Mouse (Mus musculus): Measurements from ENCODE around the gene Srsf3. TPM values are rescaled to one million over a fixed set of nuclear protein-coding genes. Genes with fewer than 3 reads are reported as not detected.

The Srsf3 gene
- polyA plus RNA-seq, 1 experiment from 2014 or later: 784 TPM

GRCm38 (mm10) chr17:29080758-29081617, 48.6 kb downstream of the Srsf3 start:
- H3K9me3 ChIP-seq (ENCODE audit: control insufficient read depth, low read length): no peaks in the 10 kb centered on the region
- no peak overlapping the region for H3K4me3 ChIP-seq (ENCODE audit: low read depth, low read length)
- peaks cover 8% of the 10 kb centered on the region; the same call in 1 of the 2 replicates for H3K4me1 ChIP-seq (ENCODE audit: control insufficient read depth, insufficient read depth, low read length)
- no peaks in the 10 kb centered on the region for H3K36me3 ChIP-seq (ENCODE audit: control insufficient read depth, insufficient read depth, low read length)
- peaks cover 11% of the 10 kb centered on the region for H3K27me3 ChIP-seq (ENCODE audit: control insufficient read depth, insufficient read depth, low read length)
- no peak overlapping the region for H3K9ac ChIP-seq (ENCODE audit: low read length)
- peak overlapping the region; percentile 9 for H3K4me2 ChIP-seq (ENCODE audit: low read depth)
- 4% methylated on average over 22 of the region's 23 CpGs for WGBS
- H3K27ac ChIP-seq (ENCODE audit: low read depth, low read length): no peak overlapping the region
- DNase-seq (ENCODE audit: low spot score) (no peak), ATAC-seq (ENCODE audit: insufficient read depth, low FRiP score, low TSS enrichment) (no peak)

GRCm38 (mm10) chr17:29081618-29082381, 49.4 kb downstream of the Srsf3 start:
- ATAC-seq (ENCODE audit: insufficient read depth, low FRiP score, low TSS enrichment): no peak
- no peaks in the 10 kb centered on the region for H3K9me3 ChIP-seq (ENCODE audit: control insufficient read depth, low read length)
- no peaks in the 10 kb centered on the region for H3K36me3 ChIP-seq (ENCODE audit: control insufficient read depth, insufficient read depth, low read length)
- no peak for DNase-seq (ENCODE audit: low spot score)
- H3K4me2 ChIP-seq (ENCODE audit: low read depth): peak overlapping the region; percentile 9
- no peak overlapping the region for H3K4me3 ChIP-seq (ENCODE audit: low read depth, low read length)
- 6% methylated on average over 21 of the region's 21 CpGs for WGBS
- no peak overlapping the region for H3K27ac ChIP-seq (ENCODE audit: low read depth, low read length)
- peaks cover 11% of the 10 kb centered on the region for H3K27me3 ChIP-seq (ENCODE audit: control insufficient read depth, insufficient read depth, low read length)
- H3K9ac ChIP-seq (ENCODE audit: low read length): no peak overlapping the region
- peaks cover 8% of the 10 kb centered on the region; the same call in 1 of the 2 replicates for H3K4me1 ChIP-seq (ENCODE audit: control insufficient read depth, insufficient read depth, low read length)

- no peak overlapping the region for H3K4me3 ChIP-seq (ENCODE audit: low read depth, low read length)
- peaks cover 8% of the 10 kb centered on the region; the same call in 1 of the 2 replicates for H3K4me1 ChIP-seq (ENCODE audit: control insufficient read depth, insufficient read depth, low read length)
- DNase-seq (ENCODE audit: low spot score): no peak
- H3K9ac ChIP-seq (ENCODE audit: low read length): no peak overlapping the region
- H3K4me2 ChIP-seq (ENCODE audit: low read depth): no peak overlapping the region
- H3K36me3 ChIP-seq (ENCODE audit: control insufficient read depth, insufficient read depth, low read length): no peaks in the 10 kb centered on the region
- peaks cover 11% of the 10 kb centered on the region for H3K27me3 ChIP-seq (ENCODE audit: control insufficient read depth, insufficient read depth, low read length)
- H3K9me3 ChIP-seq (ENCODE audit: control insufficient read depth, low read length): no peaks in the 10 kb centered on the region
- ATAC-seq (ENCODE audit: insufficient read depth, low FRiP score, low TSS enrichment): no peak
- WGBS: 91% methylated on average over 8 of the region's 8 CpGs
- no peak overlapping the region for H3K27ac ChIP-seq (ENCODE audit: low read depth, low read length)
These were observed 51.2 kb downstream of the Srsf3 start for GRCm38 (mm10) chr17:29083586-29083985.

- H3K4me3 ChIP-seq (ENCODE audit: low read depth, low read length): no peak overlapping the region
- H3K36me3 ChIP-seq (ENCODE audit: control insufficient read depth, insufficient read depth, low read length): no peaks in the 10 kb centered on the region
- DNase-seq (ENCODE audit: low spot score) (no peak), ATAC-seq (ENCODE audit: insufficient read depth, low FRiP score, low TSS enrichment) (no peak)
- H3K4me1 ChIP-seq (ENCODE audit: control insufficient read depth, insufficient read depth, low read length): peaks cover 8% of the 10 kb centered on the region; the same call in 1 of the 2 replicates
- no peak overlapping the region for H3K9ac ChIP-seq (ENCODE audit: low read length)
- no peak overlapping the region for H3K27ac ChIP-seq (ENCODE audit: low read depth, low read length)
- no peak overlapping the region for H3K4me2 ChIP-seq (ENCODE audit: low read depth)
- H3K27me3 ChIP-seq (ENCODE audit: control insufficient read depth, insufficient read depth, low read length): peaks cover 11% of the 10 kb centered on the region
- 94% methylated on average over 7 of the region's 7 CpGs for WGBS
- H3K9me3 ChIP-seq (ENCODE audit: control insufficient read depth, low read length): no peaks in the 10 kb centered on the region
These were observed 52.2 kb downstream of the Srsf3 start for GRCm38 (mm10) chr17:29084656-29085055.

- H3K4me3 ChIP-seq (ENCODE audit: low read depth, low read length): no peak overlapping the region
- ATAC-seq (ENCODE audit: insufficient read depth, low FRiP score, low TSS enrichment): no peak
- H3K27ac ChIP-seq (ENCODE audit: low read depth, low read length): no peak overlapping the region
- DNase-seq (ENCODE audit: low spot score): no peak
- peaks cover 8% of the 10 kb centered on the region; the same call in 1 of the 2 replicates for H3K4me1 ChIP-seq (ENCODE audit: control insufficient read depth, insufficient read depth, low read length)
- no peak overlapping the region for H3K9ac ChIP-seq (ENCODE audit: low read length)
- WGBS: 80% methylated on average over 10 of the region's 10 CpGs
- H3K27me3 ChIP-seq (ENCODE audit: control insufficient read depth, insufficient read depth, low read length): peaks cover 11% of the 10 kb centered on the region
- no peak overlapping the region for H3K4me2 ChIP-seq (ENCODE audit: low read depth)
- H3K9me3 ChIP-seq (ENCODE audit: control insufficient read depth, low read length): no peaks in the 10 kb centered on the region
- no peaks in the 10 kb centered on the region for H3K36me3 ChIP-seq (ENCODE audit: control insufficient read depth, insufficient read depth, low read length)
These were observed 52.8 kb downstream of the Srsf3 start for GRCm38 (mm10) chr17:29085266-29085665.

GRCm38 (mm10) chr17:29086916-29087315, 54.5 kb downstream of the Srsf3 start:
- Histone ChIP-seq H3K27ac (ENCODE audit: low read depth, low read length) (no peak overlapping the region), H3K9ac (ENCODE audit: low read length) (no peak overlapping the region), H3K4me3 (ENCODE audit: low read depth, low read length) (no peak overlapping the region), H3K4me2 (ENCODE audit: low read depth) (no peak overlapping the region), H3K27me3 (ENCODE audit: control insufficient read depth, insufficient read depth, low read length) (peaks cover 2% of the 10 kb centered on the region; the same call in 1 of the 2 replicates), H3K4me1 (ENCODE audit: control insufficient read depth, insufficient read depth, low read length) (no peaks in the 10 kb centered on the region), H3K36me3 (ENCODE audit: control insufficient read depth, insufficient read depth, low read length) (no peaks in the 10 kb centered on the region), H3K9me3 (ENCODE audit: control insufficient read depth, low read length) (no peaks in the 10 kb centered on the region)
- DNase-seq (ENCODE audit: low spot score) (no peak), ATAC-seq (ENCODE audit: insufficient read depth, low FRiP score, low TSS enrichment) (no peak)
- WGBS: 73% methylated on average over 4 of the region's 4 CpGs

GRCm38 (mm10) chr17:29090776-29091175, 58.3 kb downstream of the Srsf3 start, which contains the start of gene Cdkn1a:
Gene Cdkn1a, plus strand, starts transcription at chr17:29090976.
- Histone ChIP-seq H3K36me3 (ENCODE audit: control insufficient read depth, insufficient read depth, low read length) (no peaks in the 10 kb centered on the region), H3K27me3 (ENCODE audit: control insufficient read depth, insufficient read depth, low read length) (peaks cover 16% of the 10 kb centered on the region), H3K4me2 (ENCODE audit: low read depth) (no peak within 1 kb of the TSS), H3K4me1 (ENCODE audit: control insufficient read depth, insufficient read depth, low read length) (peaks cover 14% of the 10 kb centered on the region), H3K9ac (ENCODE audit: low read length) (no peak within 1 kb of the TSS), H3K27ac (ENCODE audit: low read depth, low read length) (no peak within 1 kb of the TSS), H3K4me3 (ENCODE audit: low read depth, low read length) (no peak within 1 kb of the TSS), H3K9me3 (ENCODE audit: control insufficient read depth, low read length) (no peaks in the 10 kb centered on the region)
- DNase-seq (ENCODE audit: low spot score) (no peak), ATAC-seq (ENCODE audit: insufficient read depth, low FRiP score, low TSS enrichment) (no peak)
- 82% methylated on average over 3 of the region's 3 CpGs for WGBS

- H3K4me3 ChIP-seq (ENCODE audit: low read depth, low read length): no peak overlapping the region
- H3K27me3 ChIP-seq (ENCODE audit: control insufficient read depth, insufficient read depth, low read length): peaks cover 16% of the 10 kb centered on the region
These were observed 59.0 kb downstream of the Srsf3 start for GRCm38 (mm10) chr17:29091348-29091944.

More at GRCm38 (mm10) chr17:29091348-29091944, 59.0 kb downstream of the Srsf3 start:
- Histone ChIP-seq H3K4me1 (ENCODE audit: control insufficient read depth, insufficient read depth, low read length) (peaks cover 14% of the 10 kb centered on the region), H3K36me3 (ENCODE audit: control insufficient read depth, insufficient read depth, low read length) (no peaks in the 10 kb centered on the region), H3K27ac (ENCODE audit: low read depth, low read length) (no peak overlapping the region), H3K9ac (ENCODE audit: low read length) (no peak overlapping the region), H3K9me3 (ENCODE audit: control insufficient read depth, low read length) (no peaks in the 10 kb centered on the region), H3K4me2 (ENCODE audit: low read depth) (no peak overlapping the region)
- WGBS: 60% methylated on average over 6 of the region's 6 CpGs
- ATAC-seq (ENCODE audit: insufficient read depth, low FRiP score, low TSS enrichment) (no peak), DNase-seq (ENCODE audit: low spot score) (no peak)

Data from neural tube, embryonic 11.5 days (tissue).